Mouse (Mus musculus) left cerebral cortex, adult 18-20 months (tissue): ENCODE results near the gene Zfp467. TPM values are rescaled to one million over a fixed set of nuclear protein-coding genes. Genes with fewer than 3 reads are reported as not detected.

Experiments
- DNase-seq, 2 experiments: peaks; one replicate each; pipeline ENCODE4 v3.0.0; 2021 to 2022; ENCODE audit warnings: low spot score in 2 of 2, mixed read lengths in 1 of 2
- total RNA-seq, 2 experiments: library from RNA; stranded (reverse); gene quantifications; 2 replicates each; pipeline ENCODE4 v1.2.3; 2021

The Zfp467 gene
- total RNA-seq, 2 experiments from 2014 or later, result 30.9 to 31.6 TPM

DNA sequence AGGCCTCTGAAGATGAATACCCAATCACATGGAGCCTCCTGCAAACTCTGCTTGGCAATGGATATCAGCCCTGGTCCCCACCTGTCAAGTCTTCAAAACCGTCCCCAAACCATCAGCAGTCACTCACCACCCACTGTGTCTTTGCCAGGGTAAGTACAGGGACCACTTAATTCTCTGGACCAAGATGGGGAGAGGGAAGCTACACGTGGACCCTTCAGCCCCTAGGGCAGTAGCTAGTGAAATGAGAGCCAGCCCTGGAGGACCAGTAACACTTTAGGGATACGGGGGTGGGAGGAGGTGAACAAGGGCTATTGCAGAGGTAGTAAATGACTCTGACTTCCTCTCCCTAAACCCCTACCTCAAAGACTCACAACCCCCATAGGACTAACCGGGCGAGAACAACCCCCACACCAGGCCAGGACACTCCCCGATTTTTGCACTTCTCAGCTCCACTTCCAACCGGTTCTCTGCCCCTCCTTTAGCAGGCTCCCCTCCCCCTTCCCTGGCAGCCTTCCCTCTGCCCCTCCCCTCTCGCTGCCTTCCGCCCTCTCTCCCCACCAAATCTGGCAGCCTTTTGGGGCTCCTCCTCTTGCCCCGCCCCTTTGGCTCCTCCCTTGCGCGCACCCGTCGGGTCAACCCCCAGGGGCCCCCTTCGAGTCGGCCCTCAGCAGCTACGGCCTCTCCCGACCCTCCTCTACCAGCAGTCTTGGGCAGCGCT lies 1.9 kb downstream of the Zfp467 start:
- DNase-seq, result peak; percentile 76 to 77

DNA sequence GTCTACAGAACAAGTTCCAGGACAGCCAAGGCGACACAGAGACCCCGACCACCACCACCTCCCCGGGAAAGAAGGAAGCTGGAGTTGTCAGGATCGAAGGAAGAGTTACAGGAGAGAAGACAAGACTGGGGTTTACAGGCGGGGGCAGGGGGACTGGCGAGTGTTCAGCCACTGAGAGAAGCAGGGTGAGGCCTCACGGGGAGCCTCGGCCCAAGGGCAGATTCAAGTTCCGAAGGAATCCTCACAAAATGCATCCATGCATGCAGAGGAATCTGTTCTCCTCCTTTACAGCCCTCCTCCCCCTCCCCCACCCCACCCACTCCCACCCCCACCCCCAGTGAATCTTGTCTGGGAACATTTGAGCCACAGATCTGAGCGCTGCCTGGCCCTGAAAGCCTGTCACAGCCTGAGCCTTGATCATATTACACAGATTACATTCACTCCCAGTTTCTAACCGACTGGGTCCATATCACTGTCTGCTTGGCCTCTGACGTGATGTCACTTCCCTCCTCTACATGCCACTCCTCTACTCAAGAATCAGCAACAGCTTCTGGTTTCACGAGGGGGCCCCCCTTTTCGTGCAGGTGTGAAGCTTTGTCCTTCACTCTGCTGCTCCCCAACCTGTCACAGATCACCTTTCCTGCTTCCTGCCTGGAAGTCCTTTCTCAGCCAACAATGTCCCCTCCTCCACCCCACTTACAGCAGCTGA lies 5.2 kb downstream of the Zfp467 start:
- DNase-seq, result no peak

DNA sequence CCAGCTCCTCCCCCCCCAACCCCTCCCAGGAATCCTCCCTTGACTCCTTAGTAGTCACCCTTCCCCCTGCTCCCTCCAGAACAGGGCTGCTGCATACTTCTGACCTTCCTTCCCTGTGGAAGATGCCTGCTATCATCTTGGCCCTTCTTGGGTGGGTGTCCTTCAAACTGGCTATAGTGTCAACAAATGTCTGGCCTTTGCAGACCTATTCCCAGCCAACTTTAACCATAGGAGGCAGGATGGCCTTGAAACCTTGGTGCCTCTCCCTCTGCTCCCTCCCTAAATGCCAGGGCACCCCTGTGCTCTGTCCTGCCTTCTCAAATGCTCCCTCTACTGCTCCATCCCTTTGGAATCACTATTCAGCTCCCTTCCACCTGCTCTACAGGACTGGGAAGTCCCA lies 6.0 kb downstream of the Zfp467 start:
- DNase-seq, result no peak

DNA sequence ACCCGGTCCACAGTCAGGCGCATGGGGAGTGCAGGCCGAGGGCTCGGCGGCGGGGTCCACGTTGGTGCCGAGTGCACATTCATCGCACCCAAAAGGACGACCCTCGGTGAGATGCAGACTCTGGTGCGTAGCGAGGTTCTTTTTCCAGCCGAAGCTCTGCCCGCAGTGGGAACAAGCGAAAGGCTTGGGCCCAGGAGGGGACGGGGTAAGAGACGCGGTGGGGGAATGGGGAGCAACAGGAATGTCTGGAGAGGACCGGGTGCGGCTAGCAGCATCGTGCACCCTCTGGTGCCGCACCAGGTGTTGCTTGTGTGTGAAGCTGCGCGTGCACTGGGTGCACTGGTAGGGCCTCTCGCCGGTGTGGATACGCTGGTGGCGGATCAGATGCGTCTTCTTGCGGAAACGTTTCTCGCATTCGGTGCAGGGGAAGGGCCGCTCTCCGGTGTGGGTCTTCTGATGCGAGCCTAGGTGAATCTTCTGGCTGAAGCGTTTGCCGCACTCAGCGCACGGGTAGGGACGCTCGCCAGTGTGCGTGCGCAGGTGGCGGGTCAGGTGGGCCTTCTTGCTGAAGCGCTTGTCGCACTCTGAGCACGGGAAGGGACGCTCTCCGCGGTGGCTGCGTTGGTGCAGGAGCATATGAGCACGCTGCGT lies 7.0 kb downstream of the Zfp467 start:
- DNase-seq, result no peak

DNA sequence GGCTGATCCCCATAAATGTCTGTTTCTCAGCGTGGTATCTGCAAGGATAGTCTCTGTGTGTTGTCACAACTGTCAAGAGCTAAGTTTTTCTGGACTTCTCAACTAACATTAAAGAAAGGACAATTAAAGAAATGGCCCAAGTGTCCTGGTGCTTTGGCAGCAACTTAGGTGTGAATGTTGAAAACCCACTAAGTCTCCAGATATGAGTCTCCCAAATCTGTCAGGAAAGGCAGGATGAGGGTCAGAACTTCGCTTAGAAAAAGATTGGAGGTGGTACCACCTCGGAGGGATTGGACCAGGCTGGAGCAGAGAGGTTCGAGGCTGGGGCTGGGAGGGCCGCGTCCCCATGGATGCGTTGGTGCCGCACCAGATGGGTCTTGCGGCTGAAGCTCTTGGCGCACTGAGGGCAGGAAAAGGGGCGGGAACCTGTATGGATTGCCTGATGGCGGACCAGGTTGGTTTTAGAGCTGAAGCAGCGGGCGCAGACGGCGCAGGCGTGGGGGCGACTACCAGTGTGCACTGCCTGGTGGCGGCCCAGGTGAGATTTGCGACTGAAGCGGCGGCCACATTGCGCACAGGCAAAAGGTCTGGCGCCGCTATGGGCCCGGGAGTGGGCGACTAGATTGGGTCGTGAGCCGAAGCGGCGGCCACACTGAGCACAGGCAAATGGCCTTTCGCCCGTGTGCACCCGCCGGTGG lies 7.8 kb downstream of the Zfp467 start:
- no peak for DNase-seq

DNA sequence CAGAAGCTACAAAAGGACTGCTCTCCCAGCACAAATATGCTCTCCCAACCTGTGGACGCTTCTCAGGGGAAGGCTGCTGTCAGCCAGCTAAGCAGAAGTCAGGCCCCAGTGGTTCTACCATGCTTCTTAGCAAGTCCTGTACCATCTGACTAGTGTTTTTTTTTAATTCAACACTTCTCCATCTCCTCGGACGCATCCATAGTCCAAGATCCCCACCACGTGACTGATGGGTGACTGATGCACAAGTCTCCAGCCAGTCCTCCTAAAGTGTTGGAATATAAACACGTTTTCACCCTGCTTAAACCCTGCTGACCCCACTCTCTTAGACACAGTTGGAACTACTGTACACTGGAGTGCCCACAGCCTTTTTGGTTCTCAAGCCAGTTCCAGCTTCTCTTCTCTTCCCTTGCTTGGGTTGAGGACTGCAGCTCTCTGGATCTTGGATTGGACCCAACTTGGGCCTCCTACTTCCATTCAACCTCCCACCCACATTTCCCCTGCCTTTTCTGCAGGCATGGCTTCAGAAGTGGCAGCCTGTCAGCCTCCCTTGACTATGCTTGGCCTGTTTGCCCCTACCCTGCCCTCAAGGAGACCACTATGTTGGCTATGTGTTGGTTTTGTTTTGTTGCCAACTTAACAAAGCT lies 9.8 kb downstream of the Zfp467 start:
- no peak for DNase-seq

DNA sequence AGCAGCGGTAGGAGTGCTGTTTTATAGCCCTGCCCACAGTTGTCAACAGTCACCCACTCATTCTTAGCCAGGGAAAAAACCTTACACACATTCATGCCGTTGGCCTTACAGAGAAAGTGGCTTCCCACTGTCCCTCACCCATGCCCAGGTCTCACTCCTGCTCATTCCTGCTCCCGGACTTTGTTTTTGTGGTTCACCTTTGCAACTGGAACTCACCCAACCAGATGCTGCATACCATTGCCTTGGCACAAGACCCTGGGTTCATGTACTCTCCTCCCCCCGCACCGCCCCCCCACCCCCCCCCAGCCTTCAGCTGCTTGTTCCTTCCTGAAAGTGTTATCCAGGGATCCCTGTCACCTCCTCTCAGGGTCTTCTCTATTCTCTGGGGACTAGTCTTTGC lies 10.5 kb downstream of the Zfp467 start:
- no peak for DNase-seq

DNA sequence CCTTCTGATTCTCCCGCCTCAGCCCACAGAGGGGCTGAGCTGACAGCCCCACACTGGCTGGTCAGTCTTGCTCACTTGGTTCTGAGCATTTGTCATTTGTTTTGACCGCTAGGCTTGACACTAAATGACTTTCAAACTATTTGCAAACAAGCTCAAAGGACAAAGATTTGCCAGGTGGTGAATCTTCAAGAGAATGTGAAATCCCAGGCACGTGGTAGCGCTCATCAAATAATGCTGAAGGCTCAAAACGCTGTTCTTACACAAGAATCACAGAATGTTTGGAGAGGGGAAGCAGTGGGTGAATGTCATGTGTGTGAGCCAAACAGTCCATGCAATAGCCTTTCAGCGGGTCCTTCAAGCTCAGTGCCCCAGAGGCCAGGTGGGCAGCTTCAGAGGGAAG lies 11.0 kb downstream of the Zfp467 start:
- DNase-seq, result no peak

DNA sequence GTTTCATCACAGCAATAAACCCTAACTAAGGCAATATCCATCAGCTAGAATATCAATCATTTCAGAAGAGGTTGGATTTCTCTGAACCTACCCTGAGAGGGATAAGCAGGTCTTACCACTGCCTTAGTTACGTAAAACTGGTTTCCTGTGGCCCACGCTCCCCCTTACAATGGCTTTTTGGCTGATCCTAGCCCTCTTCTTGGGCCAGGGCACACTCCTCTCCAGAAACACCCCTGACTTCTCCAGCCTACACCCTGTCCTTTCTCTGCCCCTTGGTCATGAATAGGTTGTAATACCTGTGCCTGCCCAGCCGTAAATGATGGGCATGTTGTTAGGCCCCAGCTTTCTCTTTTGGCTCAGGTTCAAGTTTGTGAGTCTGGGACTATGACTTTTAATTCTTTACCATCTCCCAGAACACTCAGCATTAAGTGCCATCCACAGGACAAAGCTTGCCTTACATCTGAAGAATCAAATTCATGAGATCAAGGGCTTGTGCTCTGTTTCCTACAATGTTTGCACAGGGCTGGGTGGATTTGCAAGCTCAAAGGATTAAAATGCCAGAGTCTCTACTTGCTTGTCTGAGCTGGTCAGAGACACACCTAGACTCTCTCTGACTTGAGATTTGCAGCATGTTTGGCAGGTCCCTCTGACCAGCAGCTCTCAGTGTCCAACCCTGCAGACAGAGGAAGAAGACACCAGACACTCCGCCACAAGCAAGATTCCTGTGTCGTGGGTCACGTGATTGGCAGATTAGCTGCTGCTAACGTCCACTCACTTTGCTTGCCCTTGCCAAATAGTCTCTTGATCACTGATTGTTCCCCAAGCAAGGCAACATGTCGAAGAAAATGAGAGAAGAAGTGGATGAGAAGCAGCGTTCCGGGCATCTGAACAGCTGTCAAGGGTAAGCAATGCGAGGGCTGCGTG lies 12.5 kb downstream of the Zfp467 start:
- no peak for DNase-seq

DNA sequence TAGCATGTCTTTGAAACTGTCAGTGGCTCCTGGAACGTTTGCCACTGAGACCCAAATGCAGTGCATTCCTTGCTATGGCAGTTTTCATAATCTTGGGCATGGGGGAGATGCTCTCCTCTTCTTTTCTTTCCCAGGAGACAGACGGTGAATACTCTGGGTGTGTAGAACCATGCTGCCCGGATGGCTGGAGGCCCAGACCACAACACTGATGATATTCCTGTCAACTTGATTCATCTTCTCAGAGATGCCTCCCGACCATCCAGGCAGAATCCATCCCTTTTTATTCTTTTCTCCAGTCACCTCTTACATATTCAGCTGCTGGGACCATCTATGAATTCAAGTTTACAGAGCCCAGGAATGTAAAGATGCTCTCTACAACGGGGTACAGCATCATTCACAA lies 14.9 kb downstream of the Zfp467 start:
- no peak for DNase-seq

DNA sequence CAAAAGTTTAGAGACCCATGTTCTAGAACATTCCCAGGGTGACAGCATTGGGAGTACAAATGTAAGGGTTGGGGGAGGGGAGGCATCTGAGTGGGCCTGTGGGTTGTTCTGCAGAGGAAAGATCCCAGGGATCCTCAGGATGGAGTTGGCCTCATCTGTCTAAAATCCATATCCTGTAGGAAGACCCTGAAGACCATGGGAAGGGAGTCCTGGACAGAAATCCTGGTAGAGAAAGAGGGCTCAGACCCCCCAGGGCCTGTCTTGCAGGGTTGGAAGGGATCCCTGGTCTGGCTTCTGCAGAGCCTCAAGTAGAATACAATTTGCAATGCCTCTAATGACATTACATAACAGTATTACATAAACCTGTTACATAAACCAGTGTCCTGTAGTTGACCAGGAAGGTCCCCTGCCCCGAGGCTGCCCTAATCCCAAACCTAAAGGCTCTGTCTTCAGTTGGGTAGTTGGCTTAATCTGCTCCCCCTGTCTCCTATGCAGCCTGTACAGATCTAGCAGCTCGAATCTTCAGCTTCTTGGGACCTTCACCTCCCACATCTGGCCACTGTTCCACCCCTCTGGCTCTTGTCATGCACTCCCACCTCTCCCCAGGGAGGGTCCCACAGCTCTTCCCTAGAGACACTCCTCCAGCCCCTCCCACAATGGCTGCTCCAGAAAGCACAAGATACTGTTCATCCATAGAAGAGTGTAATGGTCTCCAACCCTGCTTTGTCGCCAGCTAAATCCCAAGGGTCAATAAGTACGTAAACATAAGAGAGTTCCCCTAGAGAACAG lies 16.7 kb downstream of the Zfp467 start:
- no peak for DNase-seq

DNA sequence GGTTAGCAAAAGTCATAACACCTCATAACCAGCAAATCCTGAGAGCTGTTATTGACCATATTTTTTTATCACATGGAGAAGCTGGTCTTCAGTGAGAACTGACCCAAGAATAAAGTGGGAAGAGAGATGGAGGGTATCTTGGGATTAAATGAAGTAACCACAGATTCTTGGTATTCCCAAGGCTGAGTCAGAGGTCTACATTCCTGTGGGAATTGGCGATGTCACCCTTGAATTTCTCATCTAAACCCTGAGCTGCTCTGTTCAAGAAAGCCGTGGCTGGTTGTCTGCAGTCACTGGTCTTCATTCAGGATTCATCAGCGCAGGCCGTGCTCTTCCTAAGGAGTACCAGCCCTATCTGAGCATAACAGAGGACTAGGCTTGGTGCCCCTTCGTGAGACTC lies 18.7 kb downstream of the Zfp467 start:
- DNase-seq, result no peak

DNA sequence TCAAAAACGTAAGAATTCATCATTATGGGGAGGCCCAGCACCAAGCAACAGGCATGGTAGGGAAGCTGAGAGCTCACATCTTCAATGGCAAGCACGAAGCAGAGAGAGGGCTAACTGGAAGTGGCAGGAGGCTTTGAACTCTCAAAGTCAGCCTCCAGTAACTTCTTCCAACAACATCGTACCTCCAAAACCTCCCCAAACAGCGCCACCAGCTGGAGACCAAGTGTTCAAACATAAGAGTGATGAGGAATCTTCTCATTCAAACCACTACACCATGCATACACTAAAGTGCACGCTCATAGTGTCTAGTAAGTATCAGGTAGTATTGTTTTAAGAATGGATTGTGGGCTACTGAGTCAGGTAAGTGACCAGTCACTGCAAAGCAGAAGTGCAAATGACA lies 21.6 kb downstream of the Zfp467 start:
- DNase-seq, result no peak

DNA sequence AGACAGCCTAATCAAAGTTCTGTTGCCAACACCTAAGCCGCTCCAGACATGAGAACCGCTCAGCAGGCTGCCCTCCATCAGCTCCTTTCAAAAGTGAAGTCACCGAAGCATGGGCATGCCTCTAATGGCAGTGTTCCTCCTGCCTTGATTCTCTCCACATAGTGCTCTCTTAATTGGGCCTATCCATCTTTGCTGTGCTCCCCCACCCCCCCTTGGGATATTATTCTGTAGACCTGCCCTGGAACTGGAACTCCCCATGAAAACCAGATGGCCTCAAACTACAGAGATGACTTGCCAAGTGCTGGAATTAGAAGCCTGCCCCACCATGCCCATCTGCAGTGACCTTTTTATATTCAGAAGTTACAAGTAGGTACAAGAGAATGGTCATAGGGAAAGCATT lies 22.3 kb downstream of the Zfp467 start:
- DNase-seq, result no peak

DNA sequence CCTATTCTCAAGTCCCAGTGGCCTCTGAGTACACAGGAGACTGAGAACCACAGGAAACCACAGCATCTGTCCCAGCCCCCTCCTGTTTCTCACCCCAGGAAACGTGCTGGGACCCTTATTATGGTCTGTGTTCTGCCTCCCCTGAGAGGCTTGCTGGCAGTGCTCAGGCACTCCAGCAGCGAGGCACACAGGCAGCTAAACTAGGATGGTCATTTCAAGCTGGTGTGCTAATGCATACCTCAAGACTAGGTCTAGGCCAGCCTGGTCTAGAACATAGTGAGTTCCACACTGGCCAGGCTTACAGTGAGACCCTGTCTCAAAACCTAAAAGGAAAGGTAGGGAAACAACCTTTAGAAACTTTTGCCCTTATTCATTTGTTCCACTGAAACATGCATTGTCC lies 25.0 kb downstream of the Zfp467 start:
- no peak for DNase-seq

DNA sequence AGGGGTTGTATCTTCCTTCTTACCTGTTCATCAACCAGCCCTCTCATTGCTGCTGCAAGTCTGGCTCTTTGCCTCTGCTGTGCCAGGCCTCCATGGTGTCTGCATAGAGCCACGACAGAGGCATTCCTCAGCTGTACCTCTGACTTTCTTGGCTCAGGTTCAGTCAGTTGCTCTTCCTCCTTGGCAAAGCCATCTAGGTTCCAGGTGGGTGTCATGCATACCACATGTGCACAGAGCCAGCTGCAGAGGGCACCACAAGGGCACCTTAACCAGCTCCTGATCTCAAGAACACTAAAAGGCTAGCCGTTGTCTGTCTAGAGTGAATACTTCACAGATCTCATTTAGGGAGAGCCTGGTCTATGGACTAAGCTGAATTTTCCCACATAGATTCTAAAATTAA lies 29.1 kb downstream of the Zfp467 start:
- no peak for DNase-seq

DNA sequence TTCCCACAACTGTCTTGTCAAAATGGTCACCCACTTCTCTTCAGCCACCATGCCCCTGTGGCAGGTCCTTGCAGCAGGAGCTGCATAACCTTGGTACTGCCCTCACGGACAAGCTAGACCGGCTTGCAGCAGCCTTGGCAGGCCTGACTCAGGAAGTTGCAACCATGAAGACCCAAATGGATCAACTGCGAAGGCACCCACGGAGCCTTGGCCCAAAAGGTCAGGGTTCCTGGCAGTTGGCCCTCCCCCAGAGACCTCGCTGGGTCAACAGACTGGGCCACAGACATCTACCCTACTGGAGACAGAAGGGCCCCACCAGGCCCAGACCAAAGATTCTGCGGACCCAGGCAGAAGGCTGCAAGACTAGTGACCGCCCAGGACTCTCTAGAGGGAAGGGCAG lies 30.0 kb downstream of the Zfp467 start:
- DNase-seq, result no peak

DNA sequence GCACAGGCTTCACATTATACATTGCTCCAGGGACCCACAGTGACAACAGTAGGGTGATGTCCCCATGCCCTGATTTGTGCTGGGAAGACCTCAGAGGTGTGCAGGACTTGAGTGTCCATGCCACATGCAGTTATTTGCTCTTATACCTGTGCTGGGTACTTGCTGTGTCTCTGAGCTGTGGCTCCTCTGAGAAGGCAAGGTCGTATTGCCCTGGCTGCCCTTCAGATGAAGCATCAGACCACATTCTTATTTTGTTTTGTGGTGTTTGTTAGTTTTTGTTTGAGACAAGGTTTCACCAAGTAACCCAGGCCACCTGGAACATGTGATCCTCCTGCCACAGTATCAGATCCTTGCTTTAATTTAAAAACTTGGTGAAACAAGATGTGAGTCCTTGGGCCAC lies 30.7 kb downstream of the Zfp467 start:
- no peak for DNase-seq

DNA sequence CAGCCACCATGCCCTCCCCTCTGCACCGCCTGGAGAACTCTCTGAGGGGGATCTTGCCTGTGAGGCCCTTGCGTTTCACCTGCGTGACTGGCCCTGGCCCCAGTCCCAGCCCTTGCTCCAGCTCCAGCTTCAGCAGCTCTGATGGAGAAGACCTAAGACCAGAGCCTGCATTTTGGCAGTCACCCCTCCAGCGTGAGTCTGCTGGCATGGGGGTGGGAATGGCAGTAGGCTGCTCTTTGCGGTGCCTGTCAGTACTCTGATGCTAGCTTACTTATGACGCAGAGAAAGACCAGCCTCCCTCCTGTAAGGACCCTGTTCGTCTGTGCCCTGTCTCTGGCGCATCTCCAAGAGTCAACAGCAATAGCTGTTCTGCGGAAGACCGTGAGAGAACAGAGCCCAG lies 32.5 kb downstream of the Zfp467 start:
- DNase-seq, result no peak

DNA sequence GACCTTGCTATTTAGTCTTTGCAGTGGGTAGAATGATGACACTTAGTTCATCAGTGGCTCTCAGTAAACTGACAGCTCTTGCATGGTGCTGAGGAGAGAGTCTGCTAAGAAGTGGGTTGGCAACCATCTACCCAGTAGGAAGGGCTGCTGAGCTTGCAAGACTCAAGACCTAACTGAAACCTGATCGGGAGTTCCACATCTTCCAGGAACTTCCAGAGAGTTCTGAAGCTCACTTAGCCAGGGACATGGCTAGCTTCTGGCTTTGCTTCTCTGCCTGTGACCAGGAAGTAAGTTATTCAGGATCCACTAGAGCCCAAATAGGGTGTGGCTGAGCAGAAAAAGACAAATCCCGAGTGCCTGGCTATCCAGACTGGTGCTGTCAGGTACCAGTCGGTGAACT lies 33.0 kb downstream of the Zfp467 start:
- DNase-seq, result no peak
